Mouse (Mus musculus) frontal cortex, postnatal 10 days (tissue): ENCODE measurements around the gene Rgs6.

ENCODE experiments used
- DNase-seq, 2 experiments: peaks; one replicate each; pipeline ENCODE4 v3.0.0; 2022; ENCODE audit warnings: low spot score in 2 of 2, mixed read lengths in 1 of 2

The Rgs6 gene

GRCm38 (mm10) chr12:82972661-82973060 is 384.6 kb downstream of the Rgs6 start:
- no peak for DNase-seq

GRCm38 (mm10) chr12:82973771-82974170 is 385.7 kb downstream of the Rgs6 start:
- DNase-seq = no peak

- DNase-seq = no peak
Measured at GRCm38 (mm10) chr12:82978275-82978674, 390.2 kb downstream of the Rgs6 start.

GRCm38 (mm10) chr12:82982716-82983115 is 394.6 kb downstream of the Rgs6 start:
- DNase-seq = no peak

- no peak for DNase-seq
Measured at GRCm38 (mm10) chr12:82985300-82985699, 397.2 kb downstream of the Rgs6 start.

GRCm38 (mm10) chr12:82987661-82988060 is 399.6 kb downstream of the Rgs6 start:
- DNase-seq = no peak

- no peak for DNase-seq
Measured at GRCm38 (mm10) chr12:82993905-82994304, 405.8 kb downstream of the Rgs6 start.

- no peak for DNase-seq
Measured at GRCm38 (mm10) chr12:82996775-82997174, 408.7 kb downstream of the Rgs6 start.

GRCm38 (mm10) chr12:82998682-82999332 is 410.7 kb downstream of the Rgs6 start:
- no peak for DNase-seq

GRCm38 (mm10) chr12:82999333-83000032 is 411.4 kb downstream of the Rgs6 start:
- no peak for DNase-seq

GRCm38 (mm10) chr12:83000033-83000570 is 412.0 kb downstream of the Rgs6 start:
- no peak for DNase-seq

- no peak for DNase-seq
Measured at GRCm38 (mm10) chr12:83000957-83001356, 412.9 kb downstream of the Rgs6 start.

- DNase-seq = no peak
Measured at GRCm38 (mm10) chr12:83004014-83004682, 416.1 kb downstream of the Rgs6 start.

GRCm38 (mm10) chr12:83011056-83011565 is 423.0 kb downstream of the Rgs6 start:
- DNase-seq = no peak

- no peak for DNase-seq
Measured at GRCm38 (mm10) chr12:83013918-83014691, 426.0 kb downstream of the Rgs6 start.

GRCm38 (mm10) chr12:83014848-83015247 is 426.8 kb downstream of the Rgs6 start:
- DNase-seq = no peak

GRCm38 (mm10) chr12:83015366-83015765 is 427.3 kb downstream of the Rgs6 start:
- DNase-seq = no peak

- no peak for DNase-seq
Measured at GRCm38 (mm10) chr12:83016486-83016885, 428.4 kb downstream of the Rgs6 start.

GRCm38 (mm10) chr12:83018005-83018404 is 429.9 kb downstream of the Rgs6 start:
- peak; percentile 61 to 86 for DNase-seq

- DNase-seq = no peak
Measured at GRCm38 (mm10) chr12:83026985-83027384, 438.9 kb downstream of the Rgs6 start.

GRCm38 (mm10) chr12:83033171-83033835 is 445.2 kb downstream of the Rgs6 start:
- DNase-seq = no peak
